Mouse (Mus musculus) cerebellum, adult 2 months (tissue): ENCODE measurements around the gene Zfp120. TPM values are rescaled to one million over a fixed set of nuclear protein-coding genes. Genes with fewer than 3 reads are reported as not detected.
"Not testable (repeated sequence)": the region's sequence is repeated elsewhere in the genome, so short reads cannot be mapped to it uniquely, and the experiment has no call there.

ENCODE experiments used
- DNase-seq, 2 experiments: peaks; one replicate each; pipeline ENCODE4 v3.0.0; 2021
- H3K27ac ChIP-seq: fragments of 200-500 bp; 2 replicates; pipeline ENCODE4 v1.5.1; 2012; ENCODE audit warnings: low read length, control low read depth, inconsistent platforms; ENCODE audit not compliant: insufficient read depth
- H3K27me3 ChIP-seq: fragments of 200-500 bp; 2 replicates; pipeline ENCODE4 v1.6.1; 2012; ENCODE audit warnings: inconsistent platforms, mild to moderate bottlenecking, low read length, moderate library complexity; ENCODE audit not compliant: control insufficient read depth, insufficient read depth
- H3K4me1 ChIP-seq: fragments of 200-500 bp; 2 replicates; pipeline ENCODE4 v1.6.1; 2011; ENCODE audit warnings: low read length; ENCODE audit not compliant: control insufficient read depth, insufficient read depth
- H3K4me3 ChIP-seq: fragments of 200-500 bp; replicated peaks from 2 replicates; pipeline ENCODE3; 2011; ENCODE audit warnings: mild to moderate bottlenecking, low read depth, low read length, control low read depth; ENCODE audit not compliant: insufficient read depth
- CTCF ChIP-seq: fragments of 200-500 bp; IDR thresholded peaks from 2 replicates; pipeline ENCODE4 v1.5.1; 2011; ENCODE audit warnings: low read depth, mild to moderate bottlenecking, control low read depth, low read length, moderate library complexity, borderline replicate concordance; ENCODE audit not compliant: insufficient read depth
- POLR2A ChIP-seq: fragments of 200-500 bp; IDR thresholded peaks from 2 replicates; pipeline ENCODE4 v1.6.1; 2011; ENCODE audit warnings: low read length, control low read depth, borderline replicate concordance; ENCODE audit not compliant: insufficient read depth
- WGBS: fragments of 180-500 bp; shearing (Covaris S2); methylation state at CpG from one replicate; pipeline ENCODE4 v1.1.7; 2018; 5-methylcytosine and 5-hydroxymethylcytosine counted together
- polyA plus RNA-seq: library from polyadenylated mRNA; depleted of rRNA; stranded (reverse); fragments of >200 nt; gene quantifications from 2 replicates; pipeline ENCODE4 v1.2.3, GENCODE M21; 2012; rRNA removed

The Zfp120 gene
- polyA plus RNA-seq: 4.5 and 5.2 TPM in 2 replicates

- peak within 1 kb of the TSS; percentile 99 for H3K4me3 ChIP-seq
- TF ChIP-seq CTCF (no peak), POLR2A (peak; percentile 33; the same call in 1 of the 2 replicates)
- DNase-seq: peak; percentile 85 to 91
- no peaks in the 10 kb centered on the region for H3K27me3 ChIP-seq
- H3K27ac ChIP-seq: peak within 1 kb of the TSS; percentile 45
- H3K4me1 ChIP-seq: no peaks in the 10 kb centered on the region; the same call in 1 of the 2 replicates
- 2% methylated on average over 13 of the region's 13 CpGs for WGBS
Observed at GRCm38 (mm10) chr2:150136435-150136897, at the start of gene Zfp120. Gene Zfp120 (minus strand): TSS chr2:150136708.

DNA sequence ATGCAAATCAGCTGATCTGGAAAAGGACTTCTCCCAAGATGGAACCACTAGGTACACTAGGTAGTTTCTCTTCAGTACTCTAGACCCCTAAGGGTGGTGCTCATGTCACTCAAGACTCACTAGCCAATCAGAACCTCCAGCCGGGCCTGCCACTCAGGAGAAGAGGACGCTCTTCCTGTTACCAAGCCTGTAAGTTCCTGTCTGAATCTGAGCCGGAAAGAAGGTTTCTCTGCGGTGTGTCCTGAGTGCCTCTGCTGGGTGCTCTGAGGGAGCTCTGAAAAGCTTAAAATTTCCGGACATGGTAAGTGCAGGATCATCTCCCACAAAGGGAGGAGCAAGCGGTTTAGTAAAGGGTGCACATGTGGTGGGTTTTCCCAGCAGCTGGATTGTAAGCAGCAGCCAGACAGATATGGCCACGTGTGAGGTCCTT, 45.1 kb upstream of the Zfp120 start, which contains the start of gene Gm14139:
Gm14139 (plus strand) TSS at position 186 of the 430 bp plus-strand sequence.
- WGBS: 76% methylated on average over 7 of the region's 7 CpGs

DNA sequence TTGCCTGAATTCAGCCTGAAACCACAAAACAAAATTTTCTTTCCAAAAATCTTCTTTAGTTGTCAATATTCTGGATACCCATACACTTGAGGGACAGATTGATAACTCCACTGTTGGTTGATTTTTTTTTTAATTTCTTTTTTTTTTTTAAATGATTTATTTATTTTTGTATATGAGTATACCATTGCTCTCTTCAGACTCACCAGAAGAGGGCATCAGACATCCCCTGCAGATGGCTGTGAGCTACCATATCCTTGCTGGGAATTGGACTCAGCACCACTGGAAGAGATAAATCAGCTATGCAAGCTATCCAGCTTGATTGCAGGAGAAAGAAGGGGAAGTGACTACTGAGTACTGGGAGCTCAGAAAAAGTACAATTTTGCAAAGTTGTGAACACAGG, 44.5 kb upstream of the Zfp120 start:
- H3K4me1 ChIP-seq, H3K27me3 ChIP-seq, DNase-seq, H3K4me3 ChIP-seq, H3K27ac ChIP-seq: not testable (repeated sequence)

More for the DNA sequence above, 45.1 kb upstream of the Zfp120 start, which contains the start of gene Gm14139:
- not testable (repeated sequence) for H3K4me3 ChIP-seq, H3K27me3 ChIP-seq, DNase-seq, H3K4me1 ChIP-seq, H3K27ac ChIP-seq

GRCm38 (mm10) chr2:150179579-150179978, 43.1 kb upstream of the Zfp120 start, which contains the start of gene Gm10770:
Gene Gm10770 (minus strand): TSS chr2:150179679.
- not testable (repeated sequence) for DNase-seq, H3K4me3 ChIP-seq, H3K27ac ChIP-seq, H3K4me1 ChIP-seq, H3K27me3 ChIP-seq
- WGBS: 79% methylated on average over 4 of the region's 4 CpGs

GRCm38 (mm10) chr2:150173833-150174232, 37.3 kb upstream of the Zfp120 start:
- Histone ChIP-seq H3K27ac (no peak overlapping the region), H3K27me3 (no peaks in the 10 kb centered on the region), H3K4me3 (no peak overlapping the region), H3K4me1 (no peaks in the 10 kb centered on the region)
- TF ChIP-seq POLR2A (no peak), CTCF (no peak)
- no peak for DNase-seq

DNA sequence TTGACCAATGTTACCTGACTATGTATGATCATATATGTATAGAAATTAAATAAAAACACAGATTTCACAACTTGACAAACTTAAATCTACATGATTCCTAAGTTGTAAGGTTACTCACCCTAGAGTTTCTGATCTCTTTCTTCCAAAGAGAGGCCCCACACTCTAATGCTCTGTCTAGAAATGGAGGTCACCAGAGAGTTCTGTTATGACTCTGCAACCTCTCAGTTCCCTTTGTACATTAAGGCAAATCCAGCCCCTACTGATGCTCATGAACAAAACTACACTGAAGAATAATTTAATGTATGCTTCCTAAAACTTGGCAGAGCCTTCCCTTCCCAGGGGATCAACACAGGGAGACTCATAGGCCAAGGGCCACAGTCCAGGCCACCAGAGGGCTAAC, 30.2 kb upstream of the Zfp120 start:
- Histone ChIP-seq H3K27ac (no peak overlapping the region), H3K4me3 (no peak overlapping the region), H3K4me1 (no peaks in the 10 kb centered on the region), H3K27me3 (no peaks in the 10 kb centered on the region)
- no peak for DNase-seq
- TF ChIP-seq CTCF: no peak
- no peak for TF ChIP-seq POLR2A

DNA sequence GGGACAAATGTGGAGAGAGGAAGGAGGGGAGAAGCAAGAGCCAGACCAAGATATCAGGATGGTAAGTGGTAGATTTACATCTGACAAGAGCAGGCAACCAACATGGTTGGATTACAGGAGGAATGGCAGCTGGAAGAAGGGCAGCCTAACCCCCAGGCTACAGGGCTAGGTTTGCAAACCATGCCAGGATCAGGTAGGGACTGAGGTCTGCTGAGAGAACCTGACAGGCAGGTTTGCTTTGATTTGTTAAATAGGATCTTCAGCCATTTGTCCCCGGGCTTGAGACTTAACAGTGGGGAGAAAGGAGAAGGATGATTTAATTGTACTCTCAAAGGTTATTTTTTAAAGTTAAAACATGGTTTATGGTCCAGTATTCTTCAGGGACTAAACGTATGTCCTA, 3.7 kb downstream of the Zfp120 start:
- Histone ChIP-seq H3K4me1 (no peaks in the 10 kb centered on the region; the same call in 1 of the 2 replicates), H3K4me3 (no peak overlapping the region), H3K27me3 (no peaks in the 10 kb centered on the region), H3K27ac (no peak overlapping the region)
- TF ChIP-seq CTCF (no peak), POLR2A (no peak)
- DNase-seq: no peak
- WGBS: 90% methylated on average over 2 of the region's 2 CpGs

DNA sequence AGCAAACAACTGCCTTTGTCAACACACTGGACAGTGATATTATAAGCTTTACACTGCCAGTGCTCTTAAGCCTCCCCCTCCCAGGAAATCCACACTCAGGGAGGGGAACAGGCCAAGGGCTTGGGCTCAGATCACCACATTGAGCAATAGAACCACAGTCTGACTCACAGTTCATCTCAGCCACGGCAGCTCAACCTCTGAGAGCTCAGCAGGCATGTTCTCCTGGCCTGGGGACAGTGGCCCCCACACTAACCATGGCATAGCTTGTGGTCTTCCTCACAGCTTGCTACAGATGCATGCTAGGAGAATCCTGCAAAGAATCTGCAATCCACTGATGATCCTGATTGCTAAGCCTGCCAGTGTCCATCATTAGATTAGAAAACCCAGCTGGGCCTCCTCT, 4.5 kb downstream of the Zfp120 start:
- H3K27ac ChIP-seq, H3K4me1 ChIP-seq, H3K4me3 ChIP-seq, H3K27me3 ChIP-seq, DNase-seq: not testable (repeated sequence)
- 88% methylated on average over 1 of the region's 1 CpGs for WGBS

- H3K4me3 ChIP-seq: no peak overlapping the region
- no peaks in the 10 kb centered on the region for H3K27me3 ChIP-seq
- WGBS: 92% methylated on average over 10 of the region's 10 CpGs
- H3K4me1 ChIP-seq: no peaks in the 10 kb centered on the region
- no peak for DNase-seq
- TF ChIP-seq POLR2A: no peak
- TF ChIP-seq CTCF: no peak
- H3K27ac ChIP-seq: no peak overlapping the region
Observed at GRCm38 (mm10) chr2:150111247-150111912, 25.1 kb downstream of the Zfp120 start.

DNA sequence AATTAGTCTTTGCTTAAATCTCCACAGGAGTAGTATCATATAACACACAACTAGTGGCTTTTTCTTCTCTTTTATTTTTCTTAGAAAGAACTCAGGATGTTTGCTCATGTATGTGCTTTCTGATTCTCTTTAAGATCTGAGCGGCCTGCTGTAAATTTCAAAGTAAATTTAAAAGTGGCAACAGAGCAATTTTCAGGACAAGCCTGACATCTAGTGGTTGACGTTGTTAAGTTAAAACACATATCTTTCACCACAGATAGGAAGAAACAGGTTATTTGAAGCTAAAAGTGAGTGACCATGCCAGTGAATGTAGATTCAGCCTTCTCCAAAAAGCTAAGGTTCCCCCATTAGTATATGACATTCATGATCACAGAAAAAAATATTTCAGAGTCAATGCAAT, 36.9 kb downstream of the Zfp120 start:
- H3K27me3 ChIP-seq, H3K4me1 ChIP-seq, H3K27ac ChIP-seq, H3K4me3 ChIP-seq: not testable (repeated sequence)
- 13% methylated on average over 2 of the region's 2 CpGs for WGBS
- DNase-seq: peak in 1 of 2 experiments; percentile 12
